Mouse (Mus musculus): ENCODE data around the gene Tfe3. TPM values are rescaled to one million over a fixed set of nuclear protein-coding genes. Genes with fewer than 3 reads are reported as not detected.
"Not testable (repeated sequence)": the region's sequence is repeated elsewhere in the genome, so short reads cannot be mapped to it uniquely, and the experiment has no call there.

Tfe3 gene
- polyA plus RNA-seq, 2 experiments, result 4.7 to 5.7 TPM

DNA sequence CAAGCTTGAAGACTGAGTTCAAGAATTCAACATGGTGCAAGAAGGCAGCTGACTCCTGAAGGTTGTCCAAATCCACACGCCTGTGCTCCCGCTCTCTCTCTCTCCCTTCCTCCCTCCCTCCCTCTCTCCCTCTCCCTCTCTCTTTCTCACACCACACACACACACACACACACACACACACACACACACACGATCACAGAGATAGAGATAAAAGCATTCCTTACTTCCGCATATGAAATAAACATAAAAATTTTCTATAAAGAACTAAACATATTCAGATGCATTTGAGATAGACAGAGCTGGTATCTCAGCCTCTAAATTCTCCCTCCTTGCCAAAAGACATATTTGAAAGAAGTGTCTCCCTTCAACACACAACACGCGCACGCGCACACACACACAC is 16.9 kb upstream of the Tfe3 start:
- Histone ChIP-seq H3K9me3 (ENCODE audit: control insufficient read depth, low read length) (no peaks in the 10 kb centered on the region), H3K9ac (replicated peaks) (no peak overlapping the region), H3K4me3 (ENCODE audit: insufficient read depth in 1 of 2, low read depth in 2 of 2, low read length in 2 of 2) (no peak overlapping the region), H3K4me2 (ENCODE audit: low read depth) (no peak overlapping the region), H3K27ac (no peak overlapping the region), H3K36me3 (replicated peaks; ENCODE audit: control insufficient read depth, insufficient read depth, low read depth) (no peaks in the 10 kb centered on the region), H3K4me1 (replicated peaks; ENCODE audit: control insufficient read depth in 2 of 2, insufficient read depth in 2 of 2, low read length in 1 of 2) (peaks cover 0 to 7% of the 10 kb centered on the region in 2 experiments; a peak in 2 of 4 replicates), H3K27me3 (ENCODE audit: control insufficient read depth, insufficient read depth, low read length) (no peaks in the 10 kb centered on the region)
- 87% methylated on average over 8 of the region's 8 CpGs for WGBS (ENCODE audit: insufficient replicate concordance)
- DNase-seq (ENCODE audit: low read depth in 3 of 3, low spot score in 3 of 3), result no peak
- ATAC-seq (ENCODE audit: insufficient read depth), result no peak
- TF ChIP-seq CTCF (IDR thresholded peaks at IDR 0.05; ENCODE audit: low read depth) (no peak), EP300 (IDR thresholded peaks at IDR 0.05; ENCODE audit: low read depth) (no peak)

DNA sequence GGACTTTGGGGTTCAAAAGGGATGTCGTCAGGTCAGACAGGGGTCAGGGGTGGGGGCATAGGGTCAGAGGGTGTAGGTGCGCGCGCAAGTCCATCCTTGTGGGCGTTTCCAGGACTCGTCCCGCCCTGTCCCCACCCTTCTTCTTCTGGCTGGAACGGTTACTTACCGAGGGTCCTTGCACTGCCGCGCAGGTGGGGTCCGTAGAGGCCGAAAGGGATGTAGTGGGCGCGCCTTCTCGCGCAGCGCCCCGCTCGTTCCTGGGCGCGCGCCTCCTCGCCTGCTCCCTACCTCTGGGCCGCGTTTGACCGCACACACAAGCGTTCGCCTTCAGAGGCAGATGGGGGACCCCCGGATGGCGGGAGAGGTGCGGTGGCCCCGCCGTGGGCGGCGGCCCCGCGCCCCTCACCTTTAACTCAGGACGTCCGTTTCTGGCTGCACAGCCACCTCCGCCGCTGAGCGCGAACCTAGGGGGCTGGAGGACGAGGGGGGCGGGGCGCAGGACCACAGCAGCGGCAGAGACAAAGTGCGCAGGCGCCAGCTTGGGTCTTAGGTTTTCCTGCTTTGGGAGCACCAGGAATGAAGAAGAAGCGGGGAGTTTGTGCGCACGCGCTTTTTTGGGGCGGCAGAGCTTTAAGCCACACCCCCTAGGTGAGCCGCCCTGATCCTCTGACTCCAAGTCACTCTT is 11.8 kb upstream of the Tfe3 start, which contains the start of gene Ccdc120:
Gene Ccdc120, minus strand, starts transcription at position 474 of the 685 bp plus-strand sequence.
- 6% methylated on average over 56 of the region's 56 CpGs for WGBS (ENCODE audit: insufficient replicate concordance)
- Histone ChIP-seq H3K9me3 (ENCODE audit: control insufficient read depth, low read length) (no peaks in the 10 kb centered on the region), H3K4me3 (ENCODE audit: insufficient read depth in 1 of 2, low read depth in 2 of 2, low read length in 2 of 2) (peak within 1 kb of the TSS; percentile 59 to 60), H3K9ac (replicated peaks) (no peak within 1 kb of the TSS; the same call in 1 of the 2 replicates), H3K4me1 (replicated peaks; ENCODE audit: control insufficient read depth in 2 of 2, insufficient read depth in 2 of 2, low read length in 1 of 2) (no peaks in the 10 kb centered on the region), H3K36me3 (replicated peaks; ENCODE audit: control insufficient read depth, insufficient read depth, low read depth) (no peaks in the 10 kb centered on the region), H3K27me3 (ENCODE audit: control insufficient read depth, insufficient read depth, low read length) (no peaks in the 10 kb centered on the region), H3K27ac (no peak within 1 kb of the TSS), H3K4me2 (ENCODE audit: low read depth) (peak within 1 kb of the TSS; percentile 74)
- ATAC-seq (ENCODE audit: insufficient read depth) (peak; percentile 18; the same call in 1 of the 2 replicates), DNase-seq (ENCODE audit: low read depth in 3 of 3, low spot score in 3 of 3) (no peak)
- no peak for TF ChIP-seq EP300 (IDR thresholded peaks at IDR 0.05; ENCODE audit: low read depth)
- TF ChIP-seq CTCF (IDR thresholded peaks at IDR 0.05; ENCODE audit: low read depth), result no peak

DNA sequence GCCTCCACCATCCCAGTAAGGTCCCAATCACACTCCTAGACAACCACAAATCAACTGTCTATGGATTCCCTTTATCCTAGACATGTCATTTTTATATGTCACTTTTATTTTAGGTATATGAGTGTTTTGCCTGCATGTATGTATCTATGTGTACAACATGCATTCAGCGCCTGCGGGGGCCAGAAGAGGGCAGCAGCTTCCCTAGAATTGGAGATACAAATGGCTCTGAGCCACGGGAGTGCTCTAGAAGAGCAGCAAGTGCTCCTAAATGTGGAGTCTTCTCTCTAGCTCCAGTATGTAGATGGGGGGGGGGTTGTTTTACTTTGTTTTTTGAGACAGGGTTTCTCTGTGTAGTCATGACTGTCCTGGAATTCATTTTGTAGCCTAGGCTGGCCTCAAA is 8.7 kb upstream of the Tfe3 start:
- H3K4me3 ChIP-seq (ENCODE audit: insufficient read depth in 1 of 2, low read depth in 2 of 2, low read length in 2 of 2); H3K9ac ChIP-seq (replicated peaks); H3K4me1 ChIP-seq (replicated peaks; ENCODE audit: control insufficient read depth in 2 of 2, insufficient read depth in 2 of 2, low read length in 1 of 2); ATAC-seq (ENCODE audit: insufficient read depth); H3K36me3 ChIP-seq (replicated peaks; ENCODE audit: control insufficient read depth, insufficient read depth, low read depth); H3K27ac ChIP-seq; H3K4me2 ChIP-seq (ENCODE audit: low read depth); H3K27me3 ChIP-seq (ENCODE audit: control insufficient read depth, insufficient read depth, low read length); H3K9me3 ChIP-seq (ENCODE audit: control insufficient read depth, low read length); DNase-seq (ENCODE audit: low read depth in 3 of 3, low spot score in 3 of 3): not testable (repeated sequence)
- TF ChIP-seq CTCF (IDR thresholded peaks at IDR 0.05; ENCODE audit: low read depth), result peak; percentile 39
- 9% methylated on average over 3 of the region's 3 CpGs for WGBS (ENCODE audit: insufficient replicate concordance)

DNA sequence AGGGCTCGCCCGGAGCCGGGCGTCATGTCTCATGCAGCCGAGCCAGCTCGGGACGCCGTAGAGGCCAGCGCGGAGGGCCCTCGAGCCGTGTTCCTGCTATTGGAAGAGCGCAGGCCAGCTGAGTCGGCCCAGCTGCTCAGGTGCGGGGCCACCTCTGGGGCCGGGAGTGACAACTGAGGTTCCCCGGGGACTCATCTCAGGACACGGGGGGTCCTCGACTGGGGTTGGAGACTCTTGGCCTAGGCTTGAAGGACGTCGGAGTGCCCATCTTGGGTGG is 499 bp downstream of the Tfe3 start:
- Histone ChIP-seq H3K9me3 (ENCODE audit: control insufficient read depth, low read length) (no peaks in the 10 kb centered on the region), H3K4me1 (replicated peaks; ENCODE audit: control insufficient read depth in 2 of 2, insufficient read depth in 2 of 2, low read length in 1 of 2) (peaks cover 3 to 15% of the 10 kb centered on the region in 2 experiments; a peak in 3 of 4 replicates), H3K27ac (peak overlapping the region; percentile 57), H3K4me2 (ENCODE audit: low read depth) (peak overlapping the region; percentile 85), H3K36me3 (replicated peaks; ENCODE audit: control insufficient read depth, insufficient read depth, low read depth) (no peaks in the 10 kb centered on the region), H3K9ac (replicated peaks) (peak overlapping the region; percentile 69), H3K27me3 (ENCODE audit: control insufficient read depth, insufficient read depth, low read length) (no peaks in the 10 kb centered on the region), H3K4me3 (ENCODE audit: insufficient read depth in 1 of 2, low read depth in 2 of 2, low read length in 2 of 2) (peak overlapping the region; percentile 66 to 74)
- TF ChIP-seq CTCF (IDR thresholded peaks at IDR 0.05; ENCODE audit: low read depth), result no peak
- no peak for TF ChIP-seq EP300 (IDR thresholded peaks at IDR 0.05; ENCODE audit: low read depth)
- WGBS (ENCODE audit: insufficient replicate concordance), result 9% methylated on average over 21 of the region's 21 CpGs
- DNase-seq (ENCODE audit: low read depth in 3 of 3, low spot score in 3 of 3), result no peak
- ATAC-seq (ENCODE audit: insufficient read depth), result peak; percentile 46

DNA sequence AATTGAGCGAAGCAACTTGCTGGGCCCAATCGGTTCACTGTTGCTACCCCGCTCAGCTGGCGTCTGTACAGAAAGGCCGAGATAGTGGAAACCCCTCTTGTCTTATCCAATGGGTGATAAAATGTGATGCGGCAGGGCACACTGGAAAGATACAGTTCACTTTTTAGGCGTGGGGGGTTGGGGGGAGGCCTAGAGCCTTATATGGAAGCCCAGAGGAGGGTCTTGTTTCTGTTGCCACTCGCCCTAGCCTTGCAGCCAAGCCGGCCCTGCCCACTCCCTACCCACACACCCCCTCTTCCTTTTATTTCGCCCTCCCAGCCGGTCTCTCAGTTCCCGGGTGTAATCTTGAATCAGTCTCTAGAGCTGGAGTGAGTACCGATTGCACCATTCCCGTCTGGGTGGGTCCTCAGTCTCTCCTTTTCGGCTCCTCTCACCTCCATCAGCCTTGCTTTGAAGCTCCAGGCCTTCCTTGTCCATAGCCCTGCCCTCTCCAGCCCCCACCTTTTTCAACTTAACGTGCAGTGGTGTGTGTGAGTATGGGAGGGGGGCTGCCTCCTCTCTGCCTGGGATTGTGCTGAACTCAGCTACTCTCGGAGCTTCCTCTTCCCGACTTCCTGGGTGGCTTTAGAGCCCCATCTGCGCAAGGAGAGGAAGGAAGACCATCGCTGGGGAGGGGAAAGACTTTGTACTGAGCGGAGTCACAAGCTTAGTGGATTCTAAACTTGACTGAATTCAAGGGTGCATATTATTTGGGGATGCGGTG is 1.5 kb downstream of the Tfe3 start:
- no peak for DNase-seq (ENCODE audit: low read depth in 3 of 3, low spot score in 3 of 3)
- ATAC-seq (ENCODE audit: insufficient read depth), result no peak
- no peak overlapping the region for H3K27ac ChIP-seq
- no peaks in the 10 kb centered on the region for H3K27me3 ChIP-seq (ENCODE audit: control insufficient read depth, insufficient read depth, low read length)
- TF ChIP-seq CTCF (IDR thresholded peaks at IDR 0.05; ENCODE audit: low read depth), result no peak
- TF ChIP-seq EP300 (IDR thresholded peaks at IDR 0.05; ENCODE audit: low read depth), result no peak
- H3K4me2 ChIP-seq (ENCODE audit: low read depth), result peak overlapping the region; percentile 85
- no peaks in the 10 kb centered on the region for H3K36me3 ChIP-seq (replicated peaks; ENCODE audit: control insufficient read depth, insufficient read depth, low read depth)
- WGBS (ENCODE audit: insufficient replicate concordance), result 10% methylated on average over 22 of the region's 22 CpGs
- no peaks in the 10 kb centered on the region for H3K9me3 ChIP-seq (ENCODE audit: control insufficient read depth, low read length)
- peaks cover 3 to 15% of the 10 kb centered on the region in 2 experiments; a peak in 3 of 4 replicates for H3K4me1 ChIP-seq (replicated peaks; ENCODE audit: control insufficient read depth in 2 of 2, insufficient read depth in 2 of 2, low read length in 1 of 2)
- H3K9ac ChIP-seq (replicated peaks), result peak overlapping the region; percentile 69
- peak overlapping the region; percentile 66 to 74 for H3K4me3 ChIP-seq (ENCODE audit: insufficient read depth in 1 of 2, low read depth in 2 of 2, low read length in 2 of 2)

All from liver, embryonic 14.5 days (tissue).